Mouse (Mus musculus): ENCODE results near the gene Nbas. TPM values are rescaled to one million over a fixed set of nuclear protein-coding genes. Genes with fewer than 3 reads are reported as not detected.

Nbas gene
- polyA plus RNA-seq (2014; fragmentation: Nextera tagmentation; extraction: Ambion mirVana): 18.3 and 23.1 TPM in 2 replicates

GRCm38 (mm10) chr12:13268826-13269449 is at the start of gene Nbas:
Gene Nbas (plus strand): TSS chr12:13269133.
- ATAC-seq (ENCODE audit: low FRiP score, low TSS enrichment) (peak; percentile 93), DNase-seq (peak; percentile 89)
- H3K4me2 ChIP-seq (ENCODE audit: low read length): peak within 1 kb of the TSS; percentile 78
- H3K9ac ChIP-seq (replicated peaks; ENCODE audit: low read length): peak within 1 kb of the TSS; percentile 78
- no peaks in the 10 kb centered on the region for H3K27me3 ChIP-seq (ENCODE audit: control insufficient read depth, insufficient read depth, low read length)
- no peaks in the 10 kb centered on the region for H3K9me3 ChIP-seq (ENCODE audit: control insufficient read depth, low read length)
- H3K36me3 ChIP-seq (ENCODE audit: control insufficient read depth, insufficient read depth, low read length): no peaks in the 10 kb centered on the region; the same call in 1 of the 2 replicates
- 3% methylated on average over 38 of the region's 38 CpGs for WGBS
- peaks cover 8% of the 10 kb centered on the region for H3K4me1 ChIP-seq (ENCODE audit: control insufficient read depth, insufficient read depth, low read length)
- H3K27ac ChIP-seq (replicated peaks; ENCODE audit: low read depth, low read length): peak within 1 kb of the TSS; percentile 70
- H3K4me3 ChIP-seq (replicated peaks; ENCODE audit: low read depth, low read length): peak within 1 kb of the TSS; percentile 69

GRCm38 (mm10) chr12:13242453-13242852 is 26.5 kb upstream of the Nbas start:
- H3K36me3 ChIP-seq (ENCODE audit: control insufficient read depth, insufficient read depth, low read length): peaks cover 58% of the 10 kb centered on the region

GRCm38 (mm10) chr12:13248691-13249572 is 20.0 kb upstream of the Nbas start, which contains the start of gene Ddx1:
Gene Ddx1 (minus strand): TSS chr12:13249213.
- WGBS: 2% methylated on average over 57 of the region's 59 CpGs
- no peaks in the 10 kb centered on the region for H3K27me3 ChIP-seq (ENCODE audit: control insufficient read depth, insufficient read depth, low read length)
- H3K9ac ChIP-seq (replicated peaks; ENCODE audit: low read length): peak within 1 kb of the TSS; percentile 97

More at GRCm38 (mm10) chr12:13242453-13242852, 26.5 kb upstream of the Nbas start:
- DNase-seq (no peak), ATAC-seq (ENCODE audit: low FRiP score, low TSS enrichment) (no peak)
- Histone ChIP-seq H3K9me3 (ENCODE audit: control insufficient read depth, low read length) (no peaks in the 10 kb centered on the region), H3K4me3 (replicated peaks; ENCODE audit: low read depth, low read length) (no peak overlapping the region), H3K27ac (replicated peaks; ENCODE audit: low read depth, low read length) (no peak overlapping the region), H3K9ac (replicated peaks; ENCODE audit: low read length) (no peak overlapping the region), H3K4me2 (ENCODE audit: low read length) (no peak overlapping the region), H3K4me1 (ENCODE audit: control insufficient read depth, insufficient read depth, low read length) (no peaks in the 10 kb centered on the region), H3K27me3 (ENCODE audit: control insufficient read depth, insufficient read depth, low read length) (no peaks in the 10 kb centered on the region)

GRCm38 (mm10) chr12:13249573-13249919 is 19.4 kb upstream of the Nbas start:
- peaks cover 9% of the 10 kb centered on the region; the same call in 1 of the 2 replicates for H3K4me1 ChIP-seq (ENCODE audit: control insufficient read depth, insufficient read depth, low read length)
- H3K9me3 ChIP-seq (ENCODE audit: control insufficient read depth, low read length): no peaks in the 10 kb centered on the region
- WGBS: 81% methylated on average over 3 of the region's 3 CpGs
- H3K9ac ChIP-seq (replicated peaks; ENCODE audit: low read length): peak overlapping the region; percentile 97; the same call in 1 of the 2 replicates
- peak overlapping the region; percentile 61 for H3K4me2 ChIP-seq (ENCODE audit: low read length)
- peaks cover 5% of the 10 kb centered on the region; the same call in 1 of the 2 replicates for H3K36me3 ChIP-seq (ENCODE audit: control insufficient read depth, insufficient read depth, low read length)
- H3K27me3 ChIP-seq (ENCODE audit: control insufficient read depth, insufficient read depth, low read length): no peaks in the 10 kb centered on the region
- H3K4me3 ChIP-seq (replicated peaks; ENCODE audit: low read depth, low read length): peak overlapping the region; percentile 87
- ATAC-seq (ENCODE audit: low FRiP score, low TSS enrichment) (peak; percentile 38), DNase-seq (no peak)
- peak overlapping the region; percentile 91 for H3K27ac ChIP-seq (replicated peaks; ENCODE audit: low read depth, low read length)

More at GRCm38 (mm10) chr12:13248691-13249572, 20.0 kb upstream of the Nbas start, which contains the start of gene Ddx1:
- Histone ChIP-seq H3K27ac (replicated peaks; ENCODE audit: low read depth, low read length) (peak within 1 kb of the TSS; percentile 91), H3K4me1 (ENCODE audit: control insufficient read depth, insufficient read depth, low read length) (peaks cover 9% of the 10 kb centered on the region; the same call in 1 of the 2 replicates), H3K36me3 (ENCODE audit: control insufficient read depth, insufficient read depth, low read length) (peaks cover 7% of the 10 kb centered on the region), H3K9me3 (ENCODE audit: control insufficient read depth, low read length) (no peaks in the 10 kb centered on the region), H3K4me2 (ENCODE audit: low read length) (peak within 1 kb of the TSS; percentile 61), H3K4me3 (replicated peaks; ENCODE audit: low read depth, low read length) (peak within 1 kb of the TSS; percentile 87)
- DNase-seq: peak; percentile 94
- peak; percentile 93 for ATAC-seq (ENCODE audit: low FRiP score, low TSS enrichment)

- Histone ChIP-seq H3K4me2 (ENCODE audit: low read length) (no peak overlapping the region), H3K27ac (replicated peaks; ENCODE audit: low read depth, low read length) (no peak overlapping the region), H3K4me1 (ENCODE audit: control insufficient read depth, insufficient read depth, low read length) (no peaks in the 10 kb centered on the region), H3K27me3 (ENCODE audit: control insufficient read depth, insufficient read depth, low read length) (no peaks in the 10 kb centered on the region), H3K9ac (replicated peaks; ENCODE audit: low read length) (no peak overlapping the region), H3K9me3 (ENCODE audit: control insufficient read depth, low read length) (no peaks in the 10 kb centered on the region), H3K36me3 (ENCODE audit: control insufficient read depth, insufficient read depth, low read length) (no peaks in the 10 kb centered on the region), H3K4me3 (replicated peaks; ENCODE audit: low read depth, low read length) (no peak overlapping the region)
- ATAC-seq (ENCODE audit: low FRiP score, low TSS enrichment) (no peak), DNase-seq (no peak)
- WGBS: 52% methylated on average over 3 of the region's 3 CpGs
Observed at GRCm38 (mm10) chr12:13255068-13255467, 13.9 kb upstream of the Nbas start.

- Histone ChIP-seq H3K4me2 (ENCODE audit: low read length) (no peak overlapping the region), H3K36me3 (ENCODE audit: control insufficient read depth, insufficient read depth, low read length) (no peaks in the 10 kb centered on the region), H3K27ac (replicated peaks; ENCODE audit: low read depth, low read length) (no peak overlapping the region), H3K9ac (replicated peaks; ENCODE audit: low read length) (no peak overlapping the region), H3K4me1 (ENCODE audit: control insufficient read depth, insufficient read depth, low read length) (no peaks in the 10 kb centered on the region), H3K4me3 (replicated peaks; ENCODE audit: low read depth, low read length) (no peak overlapping the region), H3K27me3 (ENCODE audit: control insufficient read depth, insufficient read depth, low read length) (no peaks in the 10 kb centered on the region), H3K9me3 (ENCODE audit: control insufficient read depth, low read length) (no peaks in the 10 kb centered on the region)
- WGBS: 87% methylated on average over 2 of the region's 2 CpGs
- ATAC-seq (ENCODE audit: low FRiP score, low TSS enrichment) (no peak), DNase-seq (no peak)
Observed at GRCm38 (mm10) chr12:13255701-13256100, 13.2 kb upstream of the Nbas start.

GRCm38 (mm10) chr12:13268412-13268811 is 521 bp upstream of the Nbas start:
- Histone ChIP-seq H3K4me1 (ENCODE audit: control insufficient read depth, insufficient read depth, low read length) (peaks cover 8% of the 10 kb centered on the region), H3K4me3 (replicated peaks; ENCODE audit: low read depth, low read length) (peak overlapping the region; percentile 69), H3K27me3 (ENCODE audit: control insufficient read depth, insufficient read depth, low read length) (no peaks in the 10 kb centered on the region), H3K36me3 (ENCODE audit: control insufficient read depth, insufficient read depth, low read length) (no peaks in the 10 kb centered on the region), H3K9me3 (ENCODE audit: control insufficient read depth, low read length) (no peaks in the 10 kb centered on the region), H3K27ac (replicated peaks; ENCODE audit: low read depth, low read length) (no peak overlapping the region), H3K9ac (replicated peaks; ENCODE audit: low read length) (no peak overlapping the region; the same call in 1 of the 2 replicates), H3K4me2 (ENCODE audit: low read length) (peak overlapping the region; percentile 78)
- 55% methylated on average over 3 of the region's 3 CpGs for WGBS
- ATAC-seq (ENCODE audit: low FRiP score, low TSS enrichment): peak; percentile 41; the same call in 1 of the 2 replicates
- DNase-seq: no peak

- H3K27ac ChIP-seq (replicated peaks; ENCODE audit: low read depth, low read length): peak overlapping the region; percentile 70; the same call in 1 of the 2 replicates
- peaks cover 8% of the 10 kb centered on the region for H3K4me1 ChIP-seq (ENCODE audit: control insufficient read depth, insufficient read depth, low read length)
- no peaks in the 10 kb centered on the region for H3K9me3 ChIP-seq (ENCODE audit: control insufficient read depth, low read length)
- peak overlapping the region; percentile 78 for H3K4me2 ChIP-seq (ENCODE audit: low read length)
- peaks cover 5% of the 10 kb centered on the region for H3K36me3 ChIP-seq (ENCODE audit: control insufficient read depth, insufficient read depth, low read length)
- no peaks in the 10 kb centered on the region for H3K27me3 ChIP-seq (ENCODE audit: control insufficient read depth, insufficient read depth, low read length)
- peak; percentile 43; the same call in 1 of the 2 replicates for ATAC-seq (ENCODE audit: low FRiP score, low TSS enrichment)
- DNase-seq: peak; percentile 24
- WGBS: 46% methylated on average over 16 of the region's 16 CpGs
- H3K9ac ChIP-seq (replicated peaks; ENCODE audit: low read length): peak overlapping the region; percentile 78
- H3K4me3 ChIP-seq (replicated peaks; ENCODE audit: low read depth, low read length): peak overlapping the region; percentile 69
Observed at GRCm38 (mm10) chr12:13269570-13270390, 847 bp downstream of the Nbas start.

All from midbrain, embryonic 14.5 days (tissue).